Mouse (Mus musculus): Measurements from ENCODE around the gene Tnfsf9. TPM values are rescaled to one million over a fixed set of nuclear protein-coding genes. Genes with fewer than 3 reads are reported as not detected.
"Not testable (repeated sequence)": the region's sequence is repeated elsewhere in the genome, so short reads cannot be mapped to it uniquely, and the experiment has no call there.

The Tnfsf9 gene
- total and polyA plus RNA-seq, 2 experiments from 2014 or later, result 3.6 to 3.8 TPM

- no peak for DNase-seq (ENCODE audit: low spot score)
- TF ChIP-seq CTCF (IDR thresholded peaks at IDR 0.05), result no peak
- H3K36me3 ChIP-seq (ENCODE audit: insufficient read depth, low read length), result no peaks in the 10 kb centered on the region
- H3K9ac ChIP-seq (replicated peaks; ENCODE audit: low read length, poor library complexity, severe bottlenecking), result no peak overlapping the region
- no peak overlapping the region for H3K4me2 ChIP-seq (ENCODE audit: low read depth, low read length, poor library complexity, severe bottlenecking)
- ATAC-seq (ENCODE audit: low FRiP score), result no peak
- H3K9me3 ChIP-seq (ENCODE audit: low read length), result no peaks in the 10 kb centered on the region
- no peaks in the 10 kb centered on the region; the same call in 1 of the 2 replicates for H3K27me3 ChIP-seq (ENCODE audit: insufficient read depth, low read length)
- no peak overlapping the region for H3K27ac ChIP-seq (ENCODE audit: low read depth, low read length)
- WGBS, result 72% methylated on average over 1 of the region's 1 CpGs
- no peaks in the 10 kb centered on the region for H3K4me1 ChIP-seq (ENCODE audit: insufficient read depth, low read length)
- no peak overlapping the region for H3K4me3 ChIP-seq (ENCODE audit: low read depth, low read length)
Measured at GRCm38 (mm10) chr17:57131793-57132192, 26.7 kb downstream of the Tnfsf9 start.

- DNase-seq (ENCODE audit: low spot score); H3K9me3 ChIP-seq (ENCODE audit: low read length); H3K27ac ChIP-seq (ENCODE audit: low read depth, low read length); H3K4me2 ChIP-seq (ENCODE audit: low read depth, low read length, poor library complexity, severe bottlenecking); ATAC-seq (ENCODE audit: low FRiP score); H3K9ac ChIP-seq (replicated peaks; ENCODE audit: low read length, poor library complexity, severe bottlenecking); H3K27me3 ChIP-seq (ENCODE audit: insufficient read depth, low read length); H3K4me3 ChIP-seq (ENCODE audit: low read depth, low read length); H3K4me1 ChIP-seq (ENCODE audit: insufficient read depth, low read length); H3K36me3 ChIP-seq (ENCODE audit: insufficient read depth, low read length): not testable (repeated sequence)
- 33% methylated on average over 3 of the region's 3 CpGs for WGBS
Measured at GRCm38 (mm10) chr17:57134021-57134420, 28.9 kb downstream of the Tnfsf9 start.

GRCm38 (mm10) chr17:57134693-57135092 lies 29.6 kb downstream of the Tnfsf9 start:
- no peak for DNase-seq (ENCODE audit: low spot score)
- no peak for ATAC-seq (ENCODE audit: low FRiP score)

GRCm38 (mm10) chr17:57135635-57136034 lies 30.5 kb downstream of the Tnfsf9 start:
- Histone ChIP-seq H3K4me3 (ENCODE audit: low read depth, low read length) (no peak overlapping the region), H3K4me1 (ENCODE audit: insufficient read depth, low read length) (no peaks in the 10 kb centered on the region), H3K9me3 (ENCODE audit: low read length) (no peaks in the 10 kb centered on the region), H3K4me2 (ENCODE audit: low read depth, low read length, poor library complexity, severe bottlenecking) (no peak overlapping the region), H3K27me3 (ENCODE audit: insufficient read depth, low read length) (no peaks in the 10 kb centered on the region), H3K27ac (ENCODE audit: low read depth, low read length) (no peak overlapping the region), H3K36me3 (ENCODE audit: insufficient read depth, low read length) (no peaks in the 10 kb centered on the region), H3K9ac (replicated peaks; ENCODE audit: low read length, poor library complexity, severe bottlenecking) (no peak overlapping the region)
- no peak for DNase-seq (ENCODE audit: low spot score)
- no peak for ATAC-seq (ENCODE audit: low FRiP score)
- no peak for TF ChIP-seq CTCF (IDR thresholded peaks at IDR 0.05)
- 78% methylated on average over 3 of the region's 3 CpGs for WGBS

More at GRCm38 (mm10) chr17:57134693-57135092, 29.6 kb downstream of the Tnfsf9 start:
- H3K36me3 ChIP-seq (ENCODE audit: insufficient read depth, low read length), result no peaks in the 10 kb centered on the region
- H3K27ac ChIP-seq (ENCODE audit: low read depth, low read length), result no peak overlapping the region
- 88% methylated on average over 2 of the region's 2 CpGs for WGBS
- H3K9me3 ChIP-seq (ENCODE audit: low read length), result no peaks in the 10 kb centered on the region
- H3K9ac ChIP-seq (replicated peaks; ENCODE audit: low read length, poor library complexity, severe bottlenecking), result no peak overlapping the region
- H3K4me1 ChIP-seq (ENCODE audit: insufficient read depth, low read length), result no peaks in the 10 kb centered on the region
- H3K4me3 ChIP-seq (ENCODE audit: low read depth, low read length), result no peak overlapping the region
- H3K4me2 ChIP-seq (ENCODE audit: low read depth, low read length, poor library complexity, severe bottlenecking), result no peak overlapping the region
- H3K27me3 ChIP-seq (ENCODE audit: insufficient read depth, low read length), result no peaks in the 10 kb centered on the region
- no peak for TF ChIP-seq CTCF (IDR thresholded peaks at IDR 0.05)

GRCm38 (mm10) chr17:57138676-57139075 lies 33.6 kb downstream of the Tnfsf9 start:
- Histone ChIP-seq H3K4me2 (ENCODE audit: low read depth, low read length, poor library complexity, severe bottlenecking) (no peak overlapping the region), H3K9ac (replicated peaks; ENCODE audit: low read length, poor library complexity, severe bottlenecking) (no peak overlapping the region), H3K27me3 (ENCODE audit: insufficient read depth, low read length) (no peaks in the 10 kb centered on the region), H3K27ac (ENCODE audit: low read depth, low read length) (no peak overlapping the region), H3K9me3 (ENCODE audit: low read length) (no peaks in the 10 kb centered on the region), H3K4me1 (ENCODE audit: insufficient read depth, low read length) (no peaks in the 10 kb centered on the region), H3K4me3 (ENCODE audit: low read depth, low read length) (no peak overlapping the region), H3K36me3 (ENCODE audit: insufficient read depth, low read length) (no peaks in the 10 kb centered on the region)
- 74% methylated on average over 4 of the region's 4 CpGs for WGBS
- ATAC-seq (ENCODE audit: low FRiP score) (no peak), DNase-seq (ENCODE audit: low spot score) (no peak)
- no peak for TF ChIP-seq CTCF (IDR thresholded peaks at IDR 0.05)

- no peaks in the 10 kb centered on the region for H3K4me1 ChIP-seq (ENCODE audit: insufficient read depth, low read length)
- TF ChIP-seq CTCF (IDR thresholded peaks at IDR 0.05), result no peak
- no peak overlapping the region for H3K4me3 ChIP-seq (ENCODE audit: low read depth, low read length)
- DNase-seq (ENCODE audit: low spot score) (no peak), ATAC-seq (ENCODE audit: low FRiP score) (no peak)
- WGBS, result 96% methylated on average over 3 of the region's 3 CpGs
- H3K9ac ChIP-seq (replicated peaks; ENCODE audit: low read length, poor library complexity, severe bottlenecking), result no peak overlapping the region
- no peaks in the 10 kb centered on the region for H3K27me3 ChIP-seq (ENCODE audit: insufficient read depth, low read length)
- no peak overlapping the region for H3K27ac ChIP-seq (ENCODE audit: low read depth, low read length)
- no peak overlapping the region for H3K4me2 ChIP-seq (ENCODE audit: low read depth, low read length, poor library complexity, severe bottlenecking)
- H3K9me3 ChIP-seq (ENCODE audit: low read length), result no peaks in the 10 kb centered on the region
- no peaks in the 10 kb centered on the region for H3K36me3 ChIP-seq (ENCODE audit: insufficient read depth, low read length)
Measured at GRCm38 (mm10) chr17:57139708-57140107, 34.6 kb downstream of the Tnfsf9 start.

Measured in midbrain, postnatal 0 days (tissue).